Mouse (Mus musculus): ENCODE data around the gene Ppp1r13b. TPM values are rescaled to one million over a fixed set of nuclear protein-coding genes. Genes with fewer than 3 reads are reported as not detected.

Gene Ppp1r13b
- polyA plus RNA-seq, 1 experiment from 2014 or later: 40.4 TPM

GRCm38 (mm10) chr12:111891800-111892199 lies 16.1 kb downstream of the Ppp1r13b start:
- Histone ChIP-seq H3K36me3 (replicated peaks) (no peaks in the 10 kb centered on the region), H3K4me3 (no peak overlapping the region), H3K9me3 (no peaks in the 10 kb centered on the region), H3K4me2 (no peak overlapping the region), H3K27ac (no peak overlapping the region), H3K27me3 (replicated peaks) (no peaks in the 10 kb centered on the region), H3K4me1 (0 out of 2 replicates have a peak, but pooled peaks cover under 1% of the 10 kb centered on the region), H3K9ac (no peak overlapping the region)
- 84% methylated on average over 4 of the region's 4 CpGs for WGBS
- ATAC-seq (replicated peaks): no peak

- no peak overlapping the region for H3K4me3 ChIP-seq
- no peaks in the 10 kb centered on the region for H3K9me3 ChIP-seq
- no peaks in the 10 kb centered on the region for H3K4me1 ChIP-seq
- no peak overlapping the region for H3K9ac ChIP-seq
- H3K36me3 ChIP-seq (replicated peaks): no peaks in the 10 kb centered on the region
- no peak overlapping the region for H3K27ac ChIP-seq
- H3K4me2 ChIP-seq: no peak overlapping the region
- WGBS: 88% methylated on average over 3 of the region's 3 CpGs
- no peaks in the 10 kb centered on the region for H3K27me3 ChIP-seq (replicated peaks)
- ATAC-seq (replicated peaks): no peak
These were observed 18.7 kb downstream of the Ppp1r13b start for GRCm38 (mm10) chr12:111889251-111889650.

GRCm38 (mm10) chr12:111888303-111888864 lies 19.5 kb downstream of the Ppp1r13b start:
- no peak for ATAC-seq (replicated peaks)
- Histone ChIP-seq H3K4me2 (no peak overlapping the region), H3K9me3 (no peaks in the 10 kb centered on the region), H3K4me3 (no peak overlapping the region), H3K9ac (no peak overlapping the region), H3K36me3 (replicated peaks) (no peaks in the 10 kb centered on the region), H3K27ac (no peak overlapping the region), H3K27me3 (replicated peaks) (no peaks in the 10 kb centered on the region), H3K4me1 (no peaks in the 10 kb centered on the region)
- 89% methylated on average over 4 of the region's 4 CpGs for WGBS

GRCm38 (mm10) chr12:111887005-111887404 lies 20.9 kb downstream of the Ppp1r13b start:
- 91% methylated on average over 1 of the region's 1 CpGs for WGBS
- Histone ChIP-seq H3K9ac (no peak overlapping the region), H3K4me3 (no peak overlapping the region), H3K36me3 (replicated peaks) (no peaks in the 10 kb centered on the region), H3K27ac (no peak overlapping the region), H3K27me3 (replicated peaks) (no peaks in the 10 kb centered on the region), H3K4me1 (no peaks in the 10 kb centered on the region), H3K4me2 (no peak overlapping the region), H3K9me3 (no peaks in the 10 kb centered on the region)
- ATAC-seq (replicated peaks): no peak

- Histone ChIP-seq H3K27me3 (replicated peaks) (no peaks in the 10 kb centered on the region), H3K4me3 (no peak overlapping the region), H3K36me3 (replicated peaks) (no peaks in the 10 kb centered on the region), H3K9ac (no peak overlapping the region), H3K4me2 (no peak overlapping the region), H3K27ac (no peak overlapping the region), H3K9me3 (no peaks in the 10 kb centered on the region), H3K4me1 (no peaks in the 10 kb centered on the region)
- 69% methylated on average over 4 of the region's 4 CpGs for WGBS
- no peak for ATAC-seq (replicated peaks)
These were observed 25.1 kb downstream of the Ppp1r13b start for GRCm38 (mm10) chr12:111882852-111883251.

GRCm38 (mm10) chr12:111882022-111882421 lies 25.9 kb downstream of the Ppp1r13b start:
- Histone ChIP-seq H3K27ac (no peak overlapping the region), H3K27me3 (replicated peaks) (no peaks in the 10 kb centered on the region), H3K4me1 (no peaks in the 10 kb centered on the region), H3K36me3 (replicated peaks) (no peaks in the 10 kb centered on the region), H3K9ac (no peak overlapping the region), H3K4me2 (no peak overlapping the region), H3K4me3 (no peak overlapping the region), H3K9me3 (no peaks in the 10 kb centered on the region)
- WGBS: 81% methylated on average over 3 of the region's 3 CpGs
- no peak for ATAC-seq (replicated peaks)

- Histone ChIP-seq H3K27me3 (replicated peaks) (no peaks in the 10 kb centered on the region), H3K4me2 (no peak overlapping the region), H3K36me3 (replicated peaks) (no peaks in the 10 kb centered on the region), H3K27ac (no peak overlapping the region), H3K4me1 (no peaks in the 10 kb centered on the region), H3K4me3 (no peak overlapping the region), H3K9ac (no peak overlapping the region), H3K9me3 (no peaks in the 10 kb centered on the region)
- ATAC-seq (replicated peaks): peak; percentile 52; the same call in 1 of the 2 replicates
- 11% methylated on average over 3 of the region's 3 CpGs for WGBS
These were observed 29.7 kb downstream of the Ppp1r13b start for GRCm38 (mm10) chr12:111878213-111878612.

- no peaks in the 10 kb centered on the region for H3K9me3 ChIP-seq
- no peaks in the 10 kb centered on the region; the same call in 1 of the 2 replicates for H3K36me3 ChIP-seq (replicated peaks)
- no peak overlapping the region for H3K27ac ChIP-seq
- H3K9ac ChIP-seq: no peak overlapping the region
- 81% methylated on average over 3 of the region's 3 CpGs for WGBS
- no peaks in the 10 kb centered on the region for H3K4me1 ChIP-seq
- no peak overlapping the region for H3K4me3 ChIP-seq
- ATAC-seq (replicated peaks): no peak
- no peak overlapping the region for H3K4me2 ChIP-seq
- no peaks in the 10 kb centered on the region for H3K27me3 ChIP-seq (replicated peaks)
These were observed 32.4 kb downstream of the Ppp1r13b start for GRCm38 (mm10) chr12:111875499-111875898.

GRCm38 (mm10) chr12:111874601-111875140 lies 33.2 kb downstream of the Ppp1r13b start:
- H3K36me3 ChIP-seq (replicated peaks): no peaks in the 10 kb centered on the region; the same call in 1 of the 2 replicates
- H3K27ac ChIP-seq: no peak overlapping the region
- H3K4me1 ChIP-seq: no peaks in the 10 kb centered on the region
- no peak overlapping the region for H3K4me3 ChIP-seq
- H3K4me2 ChIP-seq: no peak overlapping the region
- ATAC-seq (replicated peaks): no peak
- 69% methylated on average over 1 of the region's 1 CpGs for WGBS
- no peaks in the 10 kb centered on the region for H3K9me3 ChIP-seq
- H3K27me3 ChIP-seq (replicated peaks): no peaks in the 10 kb centered on the region
- no peak overlapping the region for H3K9ac ChIP-seq

- H3K4me2 ChIP-seq: no peak overlapping the region
- H3K9ac ChIP-seq: no peak overlapping the region
- no peak overlapping the region for H3K4me3 ChIP-seq
- no peak overlapping the region for H3K27ac ChIP-seq
- H3K9me3 ChIP-seq: no peaks in the 10 kb centered on the region
- 88% methylated on average over 5 of the region's 5 CpGs for WGBS
- ATAC-seq (replicated peaks): no peak
- H3K4me1 ChIP-seq: no peaks in the 10 kb centered on the region
- H3K27me3 ChIP-seq (replicated peaks): no peaks in the 10 kb centered on the region
- H3K36me3 ChIP-seq (replicated peaks): peaks cover 9% of the 10 kb centered on the region; the same call in 1 of the 2 replicates
These were observed 35.8 kb downstream of the Ppp1r13b start for GRCm38 (mm10) chr12:111872079-111872478.

GRCm38 (mm10) chr12:111870811-111871210 lies 37.1 kb downstream of the Ppp1r13b start:
- 90% methylated on average over 7 of the region's 7 CpGs for WGBS
- Histone ChIP-seq H3K9me3 (no peaks in the 10 kb centered on the region), H3K4me1 (no peaks in the 10 kb centered on the region), H3K27me3 (replicated peaks) (no peaks in the 10 kb centered on the region), H3K36me3 (replicated peaks) (peaks cover 9% of the 10 kb centered on the region; the same call in 1 of the 2 replicates), H3K4me2 (no peak overlapping the region), H3K27ac (no peak overlapping the region), H3K9ac (no peak overlapping the region), H3K4me3 (no peak overlapping the region)
- no peak for ATAC-seq (replicated peaks)

- WGBS: 83% methylated on average over 1 of the region's 1 CpGs
- Histone ChIP-seq H3K27ac (no peak overlapping the region), H3K9me3 (no peaks in the 10 kb centered on the region), H3K4me2 (no peak overlapping the region), H3K4me3 (no peak overlapping the region), H3K36me3 (replicated peaks) (peaks cover 9% of the 10 kb centered on the region; the same call in 1 of the 2 replicates), H3K4me1 (no peaks in the 10 kb centered on the region), H3K27me3 (replicated peaks) (no peaks in the 10 kb centered on the region), H3K9ac (no peak overlapping the region)
- no peak for ATAC-seq (replicated peaks)
These were observed 38.1 kb downstream of the Ppp1r13b start for GRCm38 (mm10) chr12:111869806-111870205.

GRCm38 (mm10) chr12:111864206-111864824 lies 43.6 kb downstream of the Ppp1r13b start:
- Histone ChIP-seq H3K9me3 (no peaks in the 10 kb centered on the region), H3K4me2 (no peak overlapping the region), H3K9ac (no peak overlapping the region), H3K4me1 (no peaks in the 10 kb centered on the region), H3K4me3 (no peak overlapping the region), H3K27ac (no peak overlapping the region), H3K36me3 (replicated peaks) (0 out of 2 replicates have a peak, but pooled peaks cover 9% of the 10 kb centered on the region), H3K27me3 (replicated peaks) (no peaks in the 10 kb centered on the region)
- no peak for ATAC-seq (replicated peaks)
- WGBS: 88% methylated on average over 4 of the region's 4 CpGs
